Mouse (Mus musculus) myocyte (in vitro differentiated cells): ENCODE measurements around the gene Muc13. TPM values are rescaled to one million over a fixed set of nuclear protein-coding genes. Genes with fewer than 3 reads are reported as not detected.

ENCODE experiments used
- H3K27me3 ChIP-seq: one replicate; pipeline ENCODE4 v1.6.1; 2011; ENCODE audit not compliant: control insufficient read depth, insufficient read depth, insufficient read length
- H3K36me3 ChIP-seq: one replicate; pipeline ENCODE4 v1.6.1; 2011; ENCODE audit not compliant: control insufficient read depth, insufficient read depth
- H3K4me2 ChIP-seq: one replicate; pipeline ENCODE4 v1.6.1; 2011; ENCODE audit warnings: low read depth, control low read depth
- H3K4me3 ChIP-seq: one replicate; pipeline ENCODE4 v1.5.1; 2011; ENCODE audit warnings: mild to moderate bottlenecking, control low read depth, moderate library complexity
- H3K79me2 ChIP-seq: one replicate; pipeline ENCODE4 v1.6.1; 2011; ENCODE audit not compliant: control insufficient read depth, insufficient read depth
- H3ac ChIP-seq: one replicate; pipeline ENCODE4 v1.6.1; 2011; ENCODE audit not compliant: control insufficient read depth, insufficient read length
- CEBPB ChIP-seq: IDR thresholded peaks from 2 replicates; pipeline ENCODE4 v1.6.1; 2011; ENCODE audit warnings: mild to moderate bottlenecking, moderate library complexity; ENCODE audit not compliant: poor library complexity, insufficient read depth, severe bottlenecking
- E2F4 ChIP-seq: IDR thresholded peaks from one replicate; pipeline ENCODE4 v1.6.1; 2011; ENCODE audit warnings: mild to moderate bottlenecking, control low read depth, moderate library complexity; ENCODE audit not compliant: insufficient read depth
- MAX ChIP-seq: IDR thresholded peaks from one replicate; pipeline ENCODE4 v1.6.1; 2011; ENCODE audit warnings: low read depth, mild to moderate bottlenecking, control low read depth
- MYOD1 ChIP-seq, 3 experiments: IDR thresholded peaks; one replicate each; pipeline ENCODE4 v1.6.1; 2011; ENCODE audit warnings: control low read depth in 2 of 3, low read depth in 2 of 3, mild to moderate bottlenecking in 2 of 3, moderate library complexity in 1 of 3; ENCODE audit not compliant: insufficient read length in 2 of 3, control insufficient read depth in 1 of 3
- MYOG ChIP-seq, 3 experiments: IDR thresholded peaks; one replicate each; pipeline ENCODE4 v1.6.1; 2011; ENCODE audit warnings: control low read depth in 2 of 3, low read depth in 2 of 3, mild to moderate bottlenecking in 2 of 3; ENCODE audit not compliant: insufficient read length in 2 of 3, control insufficient read depth in 1 of 3, insufficient read depth in 1 of 3
- POLR2A ChIP-seq: IDR thresholded peaks from one replicate; pipeline ENCODE4 v1.6.1; 2011; ENCODE audit warnings: low read depth, mild to moderate bottlenecking, control low read depth, moderate library complexity; ENCODE audit not compliant: insufficient read length
- POLR2AphosphoS2 ChIP-seq: IDR thresholded peaks from one replicate; pipeline ENCODE4 v1.6.1; 2011; ENCODE audit warnings: low read depth, control low read depth; ENCODE audit not compliant: insufficient read length
- REST ChIP-seq: IDR thresholded peaks from one replicate; pipeline ENCODE4 v1.6.1; 2011; ENCODE audit warnings: mild to moderate bottlenecking, control low read depth, moderate library complexity; ENCODE audit not compliant: insufficient read depth, insufficient read length
- SRF ChIP-seq: IDR thresholded peaks from one replicate; pipeline ENCODE4 v1.6.1; 2011; ENCODE audit warnings: low read depth; ENCODE audit not compliant: control insufficient read depth, insufficient read length
- TCF12 ChIP-seq: IDR thresholded peaks from one replicate; pipeline ENCODE4 v1.6.1; 2011; ENCODE audit warnings: mild to moderate bottlenecking, control low read depth; ENCODE audit not compliant: poor library complexity, insufficient read depth, severe bottlenecking
- TCF3 ChIP-seq: IDR thresholded peaks from one replicate; pipeline ENCODE4 v1.6.1; 2011; ENCODE audit warnings: low read depth, control low read depth; ENCODE audit not compliant: insufficient read length
- USF1 ChIP-seq: IDR thresholded peaks from one replicate; pipeline ENCODE4 v1.6.1; 2011; ENCODE audit warnings: low read depth, mild to moderate bottlenecking, control low read depth, moderate library complexity
- polyA plus RNA-seq: library from polyadenylated mRNA; unstranded; fragments of >200 nt; fragmentation: generic; extraction: Trizol; gene quantifications from one replicate; pipeline ENCODE4 v1.2.1, GENCODE M21; 2012; ENCODE audit warnings: missing spikeins

Gene Muc13
- polyA plus RNA-seq, 1 experiment, result 0.05 TPM

- TF ChIP-seq MYOD1 (IDR thresholded peaks at IDR 0.05; ENCODE audit: control insufficient read depth in 1 of 3, insufficient read length in 2 of 3, low read depth in 2 of 3) (no peak), TCF3 (no peak), POLR2AphosphoS2 (no peak), MYOG (IDR thresholded peaks at IDR 0.05; ENCODE audit: control insufficient read depth in 1 of 3, insufficient read depth in 1 of 3, insufficient read length in 2 of 3, low read depth in 2 of 3) (no peak), SRF (no peak), POLR2A (no peak), E2F4 (no peak), TCF12 (no peak), USF1 (no peak), MAX (no peak), REST (no peak), CEBPB (no peak)
- Histone ChIP-seq H3K4me3 (no peak overlapping the region), H3ac (no peak overlapping the region), H3K4me2 (no peak overlapping the region), H3K79me2 (no peaks in the 10 kb centered on the region), H3K27me3 (peaks cover 7% of the 10 kb centered on the region), H3K36me3 (no peaks in the 10 kb centered on the region)
Observed at GRCm38 (mm10) chr16:33824603-33825002, 30.8 kb downstream of the Muc13 start.

DNA sequence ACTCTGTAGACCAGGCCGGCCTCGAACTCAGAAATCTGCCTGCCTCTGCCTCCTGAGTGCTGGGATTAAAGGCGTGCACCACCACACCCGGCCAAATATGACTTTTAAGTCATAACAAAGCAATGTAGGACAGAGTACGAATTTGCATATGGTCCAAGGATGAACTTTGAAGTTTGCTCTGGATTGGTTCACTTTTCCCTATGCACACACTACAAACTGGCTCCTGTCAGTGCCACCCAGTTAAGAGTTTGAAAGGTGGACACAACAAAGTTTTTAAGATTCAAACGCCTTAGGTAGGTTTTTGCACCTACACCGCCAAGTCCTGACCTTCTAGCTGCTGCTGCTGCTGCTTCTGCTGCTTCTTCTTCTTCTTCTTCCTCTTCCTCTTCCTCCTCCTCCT is 34.7 kb downstream of the Muc13 start:
- Histone ChIP-seq H3K4me2 (no peak overlapping the region), H3K36me3 (no peaks in the 10 kb centered on the region), H3K79me2 (peaks cover 31% of the 10 kb centered on the region), H3K27me3 (no peaks in the 10 kb centered on the region), H3ac (peak overlapping the region; percentile 42), H3K4me3 (peak overlapping the region; percentile 57)
- TF ChIP-seq USF1 (no peak), E2F4 (no peak), MAX (no peak), REST (no peak), POLR2AphosphoS2 (no peak), MYOD1 (IDR thresholded peaks at IDR 0.05; ENCODE audit: control insufficient read depth in 1 of 3, insufficient read length in 2 of 3, low read depth in 2 of 3) (no peak), TCF12 (no peak), SRF (no peak), MYOG (IDR thresholded peaks at IDR 0.05; ENCODE audit: control insufficient read depth in 1 of 3, insufficient read depth in 1 of 3, insufficient read length in 2 of 3, low read depth in 2 of 3) (no peak), CEBPB (no peak), TCF3 (no peak), POLR2A (no peak)

DNA sequence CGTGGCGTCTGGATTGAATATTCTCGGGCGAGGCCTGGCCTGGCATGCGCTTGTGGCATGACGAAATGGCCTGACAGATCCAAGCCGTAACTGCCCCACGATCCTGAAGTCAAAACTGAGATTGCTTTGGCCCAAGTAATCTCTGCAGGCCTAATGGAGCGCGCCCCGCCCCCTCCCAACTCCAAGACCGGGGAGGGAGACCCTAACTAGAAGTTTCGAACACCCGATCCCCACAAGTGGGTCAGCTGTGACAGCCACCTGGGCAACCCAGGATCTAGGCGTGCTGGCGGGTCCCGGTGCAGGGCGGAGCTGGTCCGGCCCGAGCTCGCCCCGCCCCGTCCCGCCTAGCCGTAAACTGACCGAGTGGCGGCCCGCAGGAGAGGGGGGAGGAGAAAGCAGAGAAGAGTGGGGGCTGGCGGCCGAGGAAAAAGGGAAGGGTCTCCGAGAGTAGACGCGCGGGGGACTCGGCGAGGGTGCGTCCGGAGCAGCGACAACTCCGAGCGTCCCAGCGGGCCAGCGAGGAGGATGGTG is 35.5 kb downstream of the Muc13 start, which contains the start of gene Itgb5:
Itgb5 (plus strand) TSS at position 365 of the 531 bp plus-strand sequence.
- Histone ChIP-seq H3K27me3 (no peaks in the 10 kb centered on the region), H3K4me2 (peak within 1 kb of the TSS; percentile 79)
- TF ChIP-seq REST (no peak), CEBPB (peak; percentile 81), MYOD1 (IDR thresholded peaks at IDR 0.05; ENCODE audit: control insufficient read depth in 1 of 3, insufficient read length in 2 of 3, low read depth in 2 of 3) (peak in 1 of 3 experiments; percentile 5), POLR2A (peak; percentile 62), SRF (no peak), USF1 (no peak), TCF12 (no peak), TCF3 (no peak), MAX (peak; percentile 15)

GRCm38 (mm10) chr16:33829842-33830511 is 36.1 kb downstream of the Muc13 start:
- Histone ChIP-seq H3K79me2 (peaks cover 45% of the 10 kb centered on the region), H3K4me3 (peak overlapping the region; percentile 57), H3K36me3 (no peaks in the 10 kb centered on the region), H3K4me2 (peak overlapping the region; percentile 77), H3ac (peak overlapping the region; percentile 42), H3K27me3 (no peaks in the 10 kb centered on the region)
- no peak for TF ChIP-seq SRF
- TF ChIP-seq TCF3, result no peak
- TF ChIP-seq MYOD1 (IDR thresholded peaks at IDR 0.05; ENCODE audit: control insufficient read depth in 1 of 3, insufficient read length in 2 of 3, low read depth in 2 of 3), result peak in 1 of 3 experiments; percentile 1

More for the DNA sequence above, 35.5 kb downstream of the Muc13 start, which contains the start of gene Itgb5:
- peak within 1 kb of the TSS; percentile 57 for H3K4me3 ChIP-seq
- no peaks in the 10 kb centered on the region for H3K36me3 ChIP-seq
- H3K79me2 ChIP-seq, result peaks cover 38% of the 10 kb centered on the region
- H3ac ChIP-seq, result peak within 1 kb of the TSS; percentile 42
